Mouse (Mus musculus): Measurements from ENCODE around the gene Tas1r2. TPM values are rescaled to one million over a fixed set of nuclear protein-coding genes. Genes with fewer than 3 reads are reported as not detected.

The Tas1r2 gene
- polyA plus RNA-seq, 1 experiment from 2014 or later, result not detected

DNA sequence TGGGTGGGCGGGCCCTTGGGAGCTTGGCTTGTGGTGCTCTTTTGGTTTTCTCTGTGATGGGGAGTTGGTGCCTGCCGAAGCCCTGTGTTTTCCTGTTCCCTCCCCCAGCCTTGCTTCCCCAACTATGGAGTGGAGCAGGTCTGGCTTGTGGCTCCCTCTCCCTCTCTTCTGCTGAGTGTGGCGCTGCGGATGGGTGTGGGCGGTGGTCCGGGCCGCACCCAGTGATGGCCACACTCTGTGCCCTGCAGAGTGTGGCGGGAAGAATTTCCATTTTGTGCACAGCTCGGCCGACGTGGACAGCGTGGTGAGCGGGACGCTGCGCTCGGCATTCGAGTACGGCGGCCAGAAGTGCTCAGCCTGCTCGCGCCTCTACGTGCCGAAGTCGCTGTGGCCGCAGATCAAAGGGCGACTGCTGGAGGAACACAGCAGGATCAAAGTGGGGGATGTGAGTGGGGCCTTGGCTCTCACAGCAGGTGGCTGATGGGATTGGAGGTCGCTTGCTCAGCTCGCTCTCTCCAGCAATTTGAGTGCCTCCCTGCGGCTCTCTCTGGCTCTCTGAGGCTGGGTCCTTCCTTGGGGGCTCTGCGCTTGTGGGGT, 11.4 kb upstream of the Tas1r2 start:
- Histone ChIP-seq H3K4me2 (ENCODE audit: low read depth, low read length, severe bottlenecking) (peak overlapping the region; percentile 46), H3K4me3 (ENCODE audit: low read depth, low read length) (no peak overlapping the region), H3K27me3 (ENCODE audit: control insufficient read depth, insufficient read depth, low read length) (peaks cover 8% of the 10 kb centered on the region), H3K4me1 (replicated peaks; ENCODE audit: control insufficient read depth, insufficient read depth, low read length) (peaks cover 15% of the 10 kb centered on the region), H3K9me3 (ENCODE audit: control insufficient read depth, low read length) (no peaks in the 10 kb centered on the region), H3K36me3 (ENCODE audit: control insufficient read depth, insufficient read depth, low read length) (no peaks in the 10 kb centered on the region), H3K9ac (ENCODE audit: low read length) (peak overlapping the region; percentile 43), H3K27ac (ENCODE audit: low read depth, low read length) (no peak overlapping the region)
- WGBS, result 1% methylated on average over 30 of the region's 30 CpGs
- ATAC-seq (replicated peaks; ENCODE audit: low FRiP score) (0 out of 2 replicates have a peak, but pooled peaks have one; percentile 53), DNase-seq (ENCODE audit: low spot score) (peak; percentile 72)

GRCm38 (mm10) chr4:139643972-139644371, 9.4 kb upstream of the Tas1r2 start:
- DNase-seq (ENCODE audit: low spot score) (peak; percentile 94), ATAC-seq (replicated peaks; ENCODE audit: low FRiP score) (no peak; the same call in 1 of the 2 replicates)
- H3K36me3 ChIP-seq (ENCODE audit: control insufficient read depth, insufficient read depth, low read length), result no peaks in the 10 kb centered on the region
- no peak overlapping the region for H3K9ac ChIP-seq (ENCODE audit: low read length)
- H3K27ac ChIP-seq (ENCODE audit: low read depth, low read length), result no peak overlapping the region
- no peak overlapping the region for H3K4me2 ChIP-seq (ENCODE audit: low read depth, low read length, severe bottlenecking)
- 13% methylated on average over 9 of the region's 9 CpGs for WGBS
- no peaks in the 10 kb centered on the region for H3K9me3 ChIP-seq (ENCODE audit: control insufficient read depth, low read length)
- H3K4me1 ChIP-seq (replicated peaks; ENCODE audit: control insufficient read depth, insufficient read depth, low read length), result peaks cover 15% of the 10 kb centered on the region
- peaks cover 8% of the 10 kb centered on the region for H3K27me3 ChIP-seq (ENCODE audit: control insufficient read depth, insufficient read depth, low read length)
- no peak overlapping the region for H3K4me3 ChIP-seq (ENCODE audit: low read depth, low read length)

GRCm38 (mm10) chr4:139646916-139647315, 6.4 kb upstream of the Tas1r2 start:
- Histone ChIP-seq H3K9ac (ENCODE audit: low read length) (no peak overlapping the region), H3K9me3 (ENCODE audit: control insufficient read depth, low read length) (no peaks in the 10 kb centered on the region), H3K36me3 (ENCODE audit: control insufficient read depth, insufficient read depth, low read length) (no peaks in the 10 kb centered on the region), H3K4me2 (ENCODE audit: low read depth, low read length, severe bottlenecking) (no peak overlapping the region), H3K4me3 (ENCODE audit: low read depth, low read length) (no peak overlapping the region), H3K4me1 (replicated peaks; ENCODE audit: control insufficient read depth, insufficient read depth, low read length) (peaks cover 5% of the 10 kb centered on the region), H3K27ac (ENCODE audit: low read depth, low read length) (no peak overlapping the region), H3K27me3 (ENCODE audit: control insufficient read depth, insufficient read depth, low read length) (peaks cover 2% of the 10 kb centered on the region)
- no peak for ATAC-seq (replicated peaks; ENCODE audit: low FRiP score)
- 83% methylated on average over 7 of the region's 7 CpGs for WGBS
- DNase-seq (ENCODE audit: low spot score), result no peak

- no peak overlapping the region for H3K4me2 ChIP-seq (ENCODE audit: low read depth, low read length, severe bottlenecking)
- no peak for ATAC-seq (replicated peaks; ENCODE audit: low FRiP score)
- 81% methylated on average over 15 of the region's 15 CpGs for WGBS
- no peak overlapping the region for H3K9ac ChIP-seq (ENCODE audit: low read length)
- no peaks in the 10 kb centered on the region for H3K27me3 ChIP-seq (ENCODE audit: control insufficient read depth, insufficient read depth, low read length)
- no peaks in the 10 kb centered on the region for H3K4me1 ChIP-seq (replicated peaks; ENCODE audit: control insufficient read depth, insufficient read depth, low read length)
- no peak overlapping the region for H3K4me3 ChIP-seq (ENCODE audit: low read depth, low read length)
- H3K9me3 ChIP-seq (ENCODE audit: control insufficient read depth, low read length), result no peaks in the 10 kb centered on the region
- no peak overlapping the region for H3K27ac ChIP-seq (ENCODE audit: low read depth, low read length)
- no peaks in the 10 kb centered on the region for H3K36me3 ChIP-seq (ENCODE audit: control insufficient read depth, insufficient read depth, low read length)
- no peak for DNase-seq (ENCODE audit: low spot score)
Measured at GRCm38 (mm10) chr4:139650086-139650743, 3.1 kb upstream of the Tas1r2 start.

DNA sequence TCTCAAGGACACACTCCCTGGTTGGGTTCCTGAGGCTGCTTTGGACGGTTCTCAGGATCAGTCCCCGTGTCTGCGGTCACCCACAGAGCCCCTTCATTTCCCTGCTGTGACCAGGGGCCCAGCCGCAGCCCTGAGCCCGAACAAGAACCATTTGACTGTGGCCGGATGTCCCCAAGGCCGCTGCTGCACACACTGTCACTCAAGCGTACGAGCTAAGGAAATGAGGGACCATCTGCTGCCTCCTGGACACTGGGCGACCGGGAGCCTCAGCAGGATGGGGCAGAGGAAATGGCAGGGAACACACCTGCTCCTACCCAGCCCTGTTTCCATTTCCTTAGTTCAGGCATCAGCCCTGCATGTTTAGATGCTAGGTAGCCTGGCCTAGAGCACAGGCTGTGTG, 2.4 kb upstream of the Tas1r2 start:
- no peak for ATAC-seq (replicated peaks; ENCODE audit: low FRiP score)
- 79% methylated on average over 11 of the region's 11 CpGs for WGBS
- H3K27ac ChIP-seq (ENCODE audit: low read depth, low read length), result no peak overlapping the region

DNA sequence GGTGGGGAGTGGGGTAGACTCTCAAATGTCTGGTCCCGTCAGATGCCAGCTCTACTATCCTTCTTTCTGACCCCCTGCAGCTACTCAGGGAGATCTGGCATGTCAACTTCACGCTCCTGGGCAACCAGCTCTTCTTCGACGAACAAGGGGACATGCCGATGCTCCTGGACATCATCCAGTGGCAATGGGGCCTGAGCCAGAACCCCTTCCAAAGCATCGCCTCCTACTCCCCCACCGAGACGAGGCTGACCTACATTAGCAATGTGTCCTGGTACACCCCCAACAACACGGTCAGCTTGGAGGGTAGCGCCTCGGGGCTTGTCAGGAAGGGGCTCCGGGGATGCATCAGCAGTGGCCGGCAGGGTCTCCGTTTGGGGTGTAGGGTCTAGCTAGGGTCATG, 8.6 kb downstream of the Tas1r2 start:
- no peaks in the 10 kb centered on the region for H3K36me3 ChIP-seq (ENCODE audit: control insufficient read depth, insufficient read depth, low read length)
- ATAC-seq (replicated peaks; ENCODE audit: low FRiP score), result no peak
- no peak overlapping the region for H3K4me2 ChIP-seq (ENCODE audit: low read depth, low read length, severe bottlenecking)
- no peak overlapping the region for H3K9ac ChIP-seq (ENCODE audit: low read length)
- H3K27ac ChIP-seq (ENCODE audit: low read depth, low read length), result no peak overlapping the region
- DNase-seq (ENCODE audit: low spot score), result no peak
- no peaks in the 10 kb centered on the region for H3K4me1 ChIP-seq (replicated peaks; ENCODE audit: control insufficient read depth, insufficient read depth, low read length)
- H3K9me3 ChIP-seq (ENCODE audit: control insufficient read depth, low read length), result no peaks in the 10 kb centered on the region
- 92% methylated on average over 14 of the region's 14 CpGs for WGBS
- no peak overlapping the region for H3K4me3 ChIP-seq (ENCODE audit: low read depth, low read length)
- 0 out of 2 replicates have a peak, but pooled peaks cover 2% of the 10 kb centered on the region for H3K27me3 ChIP-seq (ENCODE audit: control insufficient read depth, insufficient read depth, low read length)

More for the DNA sequence above, 2.4 kb upstream of the Tas1r2 start:
- Histone ChIP-seq H3K4me2 (ENCODE audit: low read depth, low read length, severe bottlenecking) (no peak overlapping the region), H3K4me1 (replicated peaks; ENCODE audit: control insufficient read depth, insufficient read depth, low read length) (no peaks in the 10 kb centered on the region), H3K9ac (ENCODE audit: low read length) (no peak overlapping the region), H3K4me3 (ENCODE audit: low read depth, low read length) (no peak overlapping the region), H3K27me3 (ENCODE audit: control insufficient read depth, insufficient read depth, low read length) (no peaks in the 10 kb centered on the region), H3K36me3 (ENCODE audit: control insufficient read depth, insufficient read depth, low read length) (no peaks in the 10 kb centered on the region), H3K9me3 (ENCODE audit: control insufficient read depth, low read length) (no peaks in the 10 kb centered on the region)
- no peak for DNase-seq (ENCODE audit: low spot score)

GRCm38 (mm10) chr4:139667632-139668031, 14.3 kb downstream of the Tas1r2 start:
- ATAC-seq (replicated peaks; ENCODE audit: low FRiP score) (peak; percentile 42; the same call in 1 of the 2 replicates), DNase-seq (ENCODE audit: low spot score) (no peak)
- 32% methylated on average over 6 of the region's 6 CpGs for whole genome bisulfite sequencing
- H3K4me3 ChIP-seq (ENCODE audit: low read depth, low read length), result no peak overlapping the region
- peaks cover 2% of the 10 kb centered on the region; the same call in 1 of the 2 replicates for H3K27me3 ChIP-seq (ENCODE audit: control insufficient read depth, insufficient read depth, low read length)
- H3K27ac ChIP-seq (ENCODE audit: low read depth, low read length), result no peak overlapping the region
- no peak overlapping the region for H3K9ac ChIP-seq (ENCODE audit: low read length)
- no peaks in the 10 kb centered on the region; the same call in 1 of the 2 replicates for H3K4me1 ChIP-seq (replicated peaks; ENCODE audit: control insufficient read depth, insufficient read depth, low read length)
- no peaks in the 10 kb centered on the region for H3K36me3 ChIP-seq (ENCODE audit: control insufficient read depth, insufficient read depth, low read length)
- H3K9me3 ChIP-seq (ENCODE audit: control insufficient read depth, low read length), result no peaks in the 10 kb centered on the region
- H3K4me2 ChIP-seq (ENCODE audit: low read depth, low read length, severe bottlenecking), result no peak overlapping the region

DNA sequence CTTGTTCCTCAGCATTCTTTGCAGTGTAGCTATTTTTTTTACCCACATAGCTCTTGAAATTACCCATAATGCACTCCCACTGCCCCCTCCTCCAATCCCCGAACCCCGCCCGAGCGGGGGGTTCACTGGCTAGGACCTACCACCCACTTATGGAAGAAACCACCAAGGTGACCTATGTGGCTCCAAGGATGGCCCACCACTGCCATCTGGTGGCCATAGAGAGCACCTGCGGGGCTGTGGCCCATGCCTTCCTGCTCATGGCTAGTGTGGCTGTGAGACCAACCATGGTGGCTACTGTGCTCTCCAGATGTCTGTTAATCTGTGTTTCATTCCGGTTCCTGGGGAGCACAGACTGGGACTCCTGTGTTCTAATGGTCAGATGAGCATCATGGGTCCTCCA, 16.5 kb downstream of the Tas1r2 start:
- Histone ChIP-seq H3K27me3 (ENCODE audit: control insufficient read depth, insufficient read depth, low read length) (no peaks in the 10 kb centered on the region; the same call in 1 of the 2 replicates), H3K9me3 (ENCODE audit: control insufficient read depth, low read length) (no peaks in the 10 kb centered on the region), H3K4me3 (ENCODE audit: low read depth, low read length) (no peak overlapping the region), H3K36me3 (ENCODE audit: control insufficient read depth, insufficient read depth, low read length) (no peaks in the 10 kb centered on the region), H3K27ac (ENCODE audit: low read depth, low read length) (no peak overlapping the region), H3K9ac (ENCODE audit: low read length) (no peak overlapping the region), H3K4me1 (replicated peaks; ENCODE audit: control insufficient read depth, insufficient read depth, low read length) (no peaks in the 10 kb centered on the region; the same call in 1 of the 2 replicates), H3K4me2 (ENCODE audit: low read depth, low read length, severe bottlenecking) (no peak overlapping the region)
- whole genome bisulfite sequencing, result 26% methylated on average over 6 of the region's 6 CpGs
- ATAC-seq (replicated peaks; ENCODE audit: low FRiP score) (peak; percentile 53; the same call in 1 of the 2 replicates), DNase-seq (ENCODE audit: low spot score) (peak; percentile 85)
